Mouse (Mus musculus): ENCODE measurements around the gene Psmb3. TPM values are rescaled to one million over a fixed set of nuclear protein-coding genes. Genes with fewer than 3 reads are reported as not detected.
"Not testable (repeated sequence)": the region's sequence is repeated elsewhere in the genome, so short reads cannot be mapped to it uniquely, and the experiment has no call there.

Gene Psmb3
- polyA plus RNA-seq, 1 experiment from 2014 or later = 626 TPM

DNA sequence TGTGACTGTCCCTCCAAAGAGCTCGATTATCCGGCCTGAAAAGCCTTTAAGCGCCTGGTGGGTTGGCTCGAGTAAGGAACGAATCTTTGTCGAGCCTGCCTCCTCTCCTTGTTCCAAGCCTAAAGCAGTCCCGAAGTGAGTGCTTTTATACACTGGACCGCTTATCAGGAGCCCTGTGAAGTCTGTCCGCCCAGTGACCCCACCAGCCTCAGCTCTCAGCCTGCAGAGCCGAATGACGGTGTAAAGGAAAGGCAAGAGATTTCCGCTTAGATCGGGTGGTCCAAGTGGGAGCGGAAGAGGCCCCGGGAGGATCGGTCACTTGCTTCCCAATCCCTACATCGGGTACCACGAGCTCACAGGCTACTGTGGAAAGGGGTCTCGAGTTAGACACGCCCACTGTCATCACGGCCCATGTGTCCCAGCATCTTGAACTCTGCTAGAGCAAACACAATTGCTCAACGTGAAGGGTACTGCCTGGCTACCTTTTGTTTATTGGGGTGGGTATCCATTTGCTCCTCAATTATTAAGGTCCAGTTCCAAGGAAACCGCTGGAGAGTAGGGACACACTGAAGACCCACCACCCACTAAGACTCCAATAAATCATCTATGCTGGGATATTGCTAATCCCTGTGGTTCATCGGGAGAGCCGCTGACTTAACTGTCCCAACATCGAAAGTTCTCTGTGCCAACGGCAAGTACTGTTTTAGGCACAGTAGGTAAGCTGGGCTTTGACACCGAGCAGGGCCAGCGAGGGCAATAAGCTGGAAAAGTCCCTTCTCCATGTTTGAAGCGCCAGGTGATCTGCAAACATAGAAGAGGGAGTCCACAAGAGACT lies 2.2 kb upstream of the Psmb3 start:
- peak; percentile 71 for DNase-seq (ENCODE audit: low spot score)
- peaks cover 29% of the 10 kb centered on the region for H3K36me3 ChIP-seq
- WGBS = 18% methylated on average over 30 of the region's 30 CpGs
- H3K4me1 ChIP-seq = peaks cover 52% of the 10 kb centered on the region
- H3K27me3 ChIP-seq (ENCODE audit: low read depth, poor library complexity, severe bottlenecking) = no peaks in the 10 kb centered on the region
- H3K4me3 ChIP-seq = peak overlapping the region; percentile 89
- H3K27ac ChIP-seq = peak overlapping the region; percentile 99
- H3K9me3 ChIP-seq (replicated peaks) = no peaks in the 10 kb centered on the region

DNA sequence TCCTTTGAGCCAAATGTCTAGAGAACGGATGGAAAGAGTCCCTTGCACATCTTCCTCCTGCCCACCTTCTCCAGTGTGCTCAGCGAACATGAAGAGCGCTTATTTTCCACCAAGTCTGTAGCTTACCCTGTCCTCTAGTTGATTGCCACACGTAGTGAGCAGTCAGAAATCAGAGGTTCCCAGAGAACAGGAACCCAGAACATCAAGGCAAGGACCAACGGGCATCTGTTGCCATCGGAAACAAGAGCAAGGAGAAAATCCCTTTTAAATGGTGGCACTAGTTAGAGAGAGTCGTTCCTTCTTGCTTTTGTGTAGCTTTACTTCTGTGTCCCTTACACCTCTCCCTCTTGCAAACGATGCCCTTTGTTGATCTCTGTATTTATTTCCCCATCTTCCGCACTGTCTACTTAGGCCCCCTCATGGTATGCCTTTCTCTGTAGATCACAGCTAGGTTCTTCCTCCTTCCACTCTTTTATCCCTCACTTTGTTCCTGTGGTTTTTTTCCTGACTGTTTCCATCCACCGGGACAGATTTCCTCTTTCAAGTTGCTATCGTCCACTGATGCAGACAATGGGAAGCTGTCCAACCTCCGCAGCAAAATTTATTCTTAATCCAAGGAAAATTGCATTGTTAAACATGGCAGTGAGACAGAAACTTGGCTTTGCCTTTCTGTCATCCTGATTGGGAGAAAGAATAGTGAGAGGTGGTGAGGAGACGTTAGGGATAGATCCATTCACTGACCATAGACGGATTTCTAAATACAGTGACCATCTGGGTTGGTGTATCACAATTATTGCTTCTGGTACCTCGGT lies 1.4 kb upstream of the Psmb3 start:
- peaks cover 44% of the 10 kb centered on the region for H3K4me1 ChIP-seq
- 53% methylated on average over 15 of the region's 15 CpGs for WGBS
- H3K27ac ChIP-seq = peak overlapping the region; percentile 99; the same call in 1 of the 2 replicates
- peak overlapping the region; percentile 89 for H3K4me3 ChIP-seq
- DNase-seq (ENCODE audit: low spot score) = no peak
- H3K27me3 ChIP-seq (ENCODE audit: low read depth, poor library complexity, severe bottlenecking) = no peaks in the 10 kb centered on the region
- H3K9me3 ChIP-seq (replicated peaks) = no peaks in the 10 kb centered on the region
- peaks cover 32% of the 10 kb centered on the region for H3K36me3 ChIP-seq

DNA sequence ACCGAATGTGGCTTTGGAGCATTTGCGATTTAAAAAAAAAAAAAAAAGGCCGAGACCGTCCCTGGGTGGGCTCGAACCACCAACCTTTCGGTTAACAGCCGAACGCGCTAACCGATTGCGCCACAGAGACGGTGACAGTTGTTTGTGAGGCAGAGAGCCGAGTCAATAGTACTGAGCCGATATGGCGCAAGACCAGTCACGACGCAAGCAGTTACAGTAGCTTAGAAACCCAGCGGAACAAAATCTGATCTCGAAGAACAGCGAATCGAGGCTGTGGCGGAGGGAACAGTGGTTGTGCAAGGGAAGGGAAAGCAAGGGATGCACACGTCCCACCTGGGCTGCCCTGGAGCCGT lies 830 bp upstream of the Psmb3 start:
- Histone ChIP-seq H3K36me3 (peaks cover 33% of the 10 kb centered on the region), H3K4me3 (peak overlapping the region; percentile 89), H3K9me3 (replicated peaks) (no peaks in the 10 kb centered on the region), H3K27me3 (ENCODE audit: low read depth, poor library complexity, severe bottlenecking) (no peaks in the 10 kb centered on the region), H3K4me1 (peaks cover 38% of the 10 kb centered on the region), H3K27ac (peak overlapping the region; percentile 73)
- WGBS = under 1% methylated on average over 24 of the region's 24 CpGs
- DNase-seq (ENCODE audit: low spot score) = peak; percentile 93

DNA sequence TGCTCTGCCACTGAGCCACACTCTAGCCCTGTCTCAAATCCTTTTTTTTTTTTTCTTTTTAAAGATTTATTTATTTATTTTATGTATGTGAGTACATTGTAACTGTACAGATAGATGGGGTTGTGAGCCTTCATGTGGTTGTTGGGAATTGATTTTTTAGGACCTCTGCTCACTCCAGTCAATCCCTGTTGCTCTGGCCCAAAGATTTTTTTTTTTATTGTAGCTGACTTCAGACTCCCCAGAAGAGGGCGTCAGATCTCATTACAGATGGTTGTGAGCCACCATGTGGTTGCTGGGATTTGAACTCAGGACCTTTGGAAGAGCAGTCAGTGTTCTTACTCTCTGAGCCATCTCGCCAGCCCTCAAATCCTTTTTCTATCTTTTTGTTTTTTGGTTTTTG lies 6.9 kb downstream of the Psmb3 start:
- H3K36me3 ChIP-seq = peaks cover 96% of the 10 kb centered on the region
- H3K27ac ChIP-seq; DNase-seq (ENCODE audit: low spot score); H3K27me3 ChIP-seq (ENCODE audit: low read depth, poor library complexity, severe bottlenecking); H3K4me1 ChIP-seq; H3K9me3 ChIP-seq (replicated peaks); H3K4me3 ChIP-seq: not testable (repeated sequence)
- 87% methylated on average over 2 of the region's 2 CpGs for WGBS

DNA sequence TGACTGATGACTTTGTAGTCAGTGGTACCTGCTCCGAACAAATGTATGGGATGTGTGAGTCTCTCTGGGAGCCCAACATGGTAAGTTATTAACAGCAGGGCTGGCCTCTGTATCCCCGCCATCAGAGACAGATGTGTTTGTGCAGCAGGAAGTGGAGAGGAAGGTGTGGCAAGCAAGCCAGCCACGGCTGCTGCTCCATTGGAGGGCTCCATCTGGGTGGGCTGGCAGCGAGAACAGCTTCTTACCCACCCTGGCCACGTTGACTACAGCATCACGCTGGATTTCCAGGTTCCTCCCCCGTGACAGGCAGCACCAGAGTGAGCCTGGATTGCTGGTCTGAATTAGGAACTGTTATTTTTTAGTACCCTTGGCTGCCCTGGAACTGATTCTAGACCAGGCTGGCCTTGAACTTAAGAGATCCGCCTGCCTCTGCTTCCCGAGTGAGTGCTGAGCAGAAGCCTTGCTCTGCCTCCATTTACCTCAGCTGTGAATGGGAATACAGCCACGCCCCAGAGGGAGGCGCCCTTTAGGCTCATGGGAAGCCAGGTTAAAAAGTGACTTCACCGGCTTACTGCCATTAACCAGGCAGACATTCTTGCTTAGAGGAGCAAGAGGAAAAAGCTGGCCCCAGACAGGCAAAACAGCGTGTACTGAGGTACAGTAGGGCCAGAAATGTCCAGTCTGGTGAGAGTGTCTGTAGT lies 8.2 kb downstream of the Psmb3 start:
- H3K9me3 ChIP-seq (replicated peaks) = no peaks in the 10 kb centered on the region
- no peak overlapping the region for H3K4me3 ChIP-seq
- peak overlapping the region; percentile 6; the same call in 1 of the 2 replicates for H3K27ac ChIP-seq
- no peak for DNase-seq (ENCODE audit: low spot score)
- peaks cover 98% of the 10 kb centered on the region for H3K36me3 ChIP-seq
- H3K4me1 ChIP-seq = no peaks in the 10 kb centered on the region
- no peaks in the 10 kb centered on the region for H3K27me3 ChIP-seq (ENCODE audit: low read depth, poor library complexity, severe bottlenecking)
- 81% methylated on average over 13 of the region's 13 CpGs for WGBS

DNA sequence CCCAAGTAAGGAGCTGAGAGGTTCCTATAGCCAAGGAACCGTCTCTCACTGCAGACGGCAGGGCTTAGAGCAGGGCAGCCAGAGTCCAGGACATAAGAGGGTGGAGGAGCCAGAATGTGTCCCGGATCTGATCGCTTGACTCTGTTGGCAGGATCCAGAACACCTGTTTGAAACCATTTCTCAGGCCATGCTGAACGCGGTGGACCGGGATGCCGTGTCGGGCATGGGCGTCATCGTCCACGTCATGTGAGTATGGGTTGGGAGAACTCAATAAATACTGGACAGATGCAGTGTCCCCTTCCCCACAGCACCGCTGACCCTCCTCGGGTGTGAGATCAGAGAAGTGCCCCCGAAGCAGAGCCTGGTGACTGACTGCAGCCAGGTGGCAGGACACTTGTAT lies 9.1 kb downstream of the Psmb3 start:
- H3K36me3 ChIP-seq = peaks cover 96% of the 10 kb centered on the region
- no peaks in the 10 kb centered on the region for H3K4me1 ChIP-seq
- H3K4me3 ChIP-seq = no peak overlapping the region
- H3K27me3 ChIP-seq (ENCODE audit: low read depth, poor library complexity, severe bottlenecking) = no peaks in the 10 kb centered on the region
- DNase-seq (ENCODE audit: low spot score) = no peak
- WGBS = 92% methylated on average over 15 of the region's 15 CpGs
- no peak overlapping the region for H3K27ac ChIP-seq
- H3K9me3 ChIP-seq (replicated peaks) = no peaks in the 10 kb centered on the region

DNA sequence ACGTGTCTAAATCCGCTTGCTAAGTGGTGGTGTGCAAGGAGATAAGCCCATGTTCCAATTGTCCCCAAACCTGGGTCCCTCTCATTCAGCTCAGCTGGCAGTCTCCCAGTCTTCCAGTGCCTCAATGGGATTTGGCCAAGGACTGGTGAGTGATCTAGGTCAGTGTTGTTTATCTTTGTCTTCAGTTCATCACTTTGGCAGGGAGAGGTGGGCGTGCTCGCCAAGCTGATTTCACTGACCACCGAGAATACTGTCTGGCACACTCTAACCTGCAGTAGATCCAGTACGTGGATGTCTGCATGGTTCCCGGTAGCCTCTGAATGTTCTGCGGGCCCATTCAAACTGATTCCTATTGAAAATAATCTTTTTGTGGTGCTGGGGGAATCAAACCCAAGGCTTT lies 10.7 kb downstream of the Psmb3 start:
- Histone ChIP-seq H3K27ac (no peak overlapping the region), H3K36me3 (peaks cover 96% of the 10 kb centered on the region)
- WGBS = 92% methylated on average over 8 of the region's 8 CpGs

DNA sequence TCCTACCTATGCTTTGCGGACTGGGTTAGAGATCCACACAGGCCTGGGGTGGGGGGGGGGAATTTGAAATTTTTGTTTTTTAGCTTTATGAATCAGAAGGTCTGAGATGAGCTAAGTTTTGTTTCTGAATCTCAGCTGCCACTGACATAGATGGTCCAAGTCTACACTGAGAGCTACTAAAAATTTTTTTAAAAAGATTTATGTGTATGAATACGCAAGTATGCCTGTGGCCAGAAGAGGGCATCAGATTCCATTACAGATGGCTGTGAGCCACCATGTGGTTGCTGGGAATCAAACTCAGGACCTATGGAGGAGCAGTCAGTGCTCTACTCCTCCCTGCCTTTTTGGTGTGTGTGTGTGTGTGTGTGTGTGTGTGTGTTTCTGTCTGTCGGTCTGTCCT lies 11.2 kb downstream of the Psmb3 start:
- H3K4me1 ChIP-seq = no peaks in the 10 kb centered on the region
- DNase-seq (ENCODE audit: low spot score) = no peak
- H3K9me3 ChIP-seq (replicated peaks) = no peaks in the 10 kb centered on the region
- peaks cover 96% of the 10 kb centered on the region for H3K36me3 ChIP-seq
- WGBS = 96% methylated on average over 3 of the region's 3 CpGs
- no peaks in the 10 kb centered on the region for H3K27me3 ChIP-seq (ENCODE audit: low read depth, poor library complexity, severe bottlenecking)
- H3K27ac ChIP-seq = no peak overlapping the region
- H3K4me3 ChIP-seq = no peak overlapping the region

More for the DNA sequence above, 10.7 kb downstream of the Psmb3 start:
- Histone ChIP-seq H3K9me3 (replicated peaks) (no peaks in the 10 kb centered on the region), H3K4me1 (no peaks in the 10 kb centered on the region), H3K27me3 (ENCODE audit: low read depth, poor library complexity, severe bottlenecking) (no peaks in the 10 kb centered on the region), H3K4me3 (no peak overlapping the region)
- DNase-seq (ENCODE audit: low spot score) = no peak

DNA sequence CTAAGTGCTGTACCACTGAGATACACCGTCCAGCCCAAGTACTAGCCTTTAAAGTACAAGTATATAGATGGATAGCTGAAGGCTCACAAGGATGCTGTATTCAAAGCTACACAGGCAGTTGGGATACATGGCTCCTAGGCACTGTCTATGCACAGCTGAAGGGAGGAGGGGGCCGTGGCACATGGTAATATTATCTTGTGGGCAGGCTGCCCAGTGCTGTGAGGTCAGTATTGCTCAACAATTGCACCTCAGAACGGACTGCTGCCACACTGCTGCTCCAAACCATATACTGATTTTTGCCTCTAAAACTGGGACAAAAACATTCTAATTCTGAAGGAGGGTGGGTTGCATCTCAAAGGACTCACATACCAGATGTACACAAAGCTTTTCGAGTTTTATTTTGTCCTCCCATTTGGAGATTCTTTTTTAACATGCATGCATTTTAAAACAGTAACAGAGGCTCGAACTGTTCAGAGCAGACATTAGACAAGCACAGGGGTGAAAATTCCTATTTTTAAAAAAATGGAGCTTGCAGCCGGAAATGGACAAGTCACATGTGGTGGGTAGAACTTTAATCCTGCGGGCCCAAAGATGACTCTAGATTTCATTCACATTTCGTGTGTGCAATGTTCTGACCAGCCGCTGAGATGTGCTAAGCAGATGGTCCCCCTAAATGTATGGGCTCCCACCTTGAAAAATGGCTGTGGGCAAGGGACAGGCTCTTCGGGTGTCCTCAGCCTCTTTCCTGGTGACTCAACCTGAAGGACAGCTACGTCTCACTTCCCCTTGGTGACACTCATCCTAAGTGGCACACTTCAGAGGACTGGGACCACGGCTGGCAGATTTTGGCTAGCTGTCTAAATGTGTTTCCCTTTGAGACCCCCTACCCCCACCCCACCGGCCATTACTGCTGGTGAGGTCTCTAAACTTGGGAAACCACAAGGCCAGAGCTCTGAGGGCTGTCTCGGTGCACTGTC lies 11.9 kb downstream of the Psmb3 start:
- Histone ChIP-seq H3K9me3 (replicated peaks) (no peaks in the 10 kb centered on the region), H3K4me3 (no peak overlapping the region), H3K27me3 (ENCODE audit: low read depth, poor library complexity, severe bottlenecking) (no peaks in the 10 kb centered on the region), H3K4me1 (no peaks in the 10 kb centered on the region), H3K27ac (no peak overlapping the region), H3K36me3 (peaks cover 98% of the 10 kb centered on the region)
- DNase-seq (ENCODE audit: low spot score) = no peak
- WGBS = 94% methylated on average over 14 of the region's 14 CpGs

DNA sequence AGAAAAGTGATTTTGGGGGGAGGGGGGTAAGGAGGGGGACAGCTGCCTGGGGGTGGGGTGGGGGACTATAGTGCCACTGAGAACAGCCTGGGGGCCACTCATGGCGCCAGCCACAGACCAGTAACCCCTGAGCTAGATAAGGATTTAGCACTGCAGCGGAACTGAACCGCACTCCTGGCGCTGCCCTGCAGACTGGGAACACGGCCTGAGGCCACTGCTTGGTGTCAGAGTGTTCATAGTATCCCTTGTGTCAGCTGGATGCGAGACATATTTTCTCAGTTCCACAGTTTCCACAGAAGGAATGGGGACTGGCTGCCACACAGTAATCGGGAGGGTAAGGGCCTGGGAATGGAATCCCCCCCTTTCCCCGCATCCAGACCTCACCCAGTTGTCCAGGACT lies 12.8 kb downstream of the Psmb3 start:
- no peak for DNase-seq (ENCODE audit: low spot score)
- Histone ChIP-seq H3K36me3 (peaks cover 98% of the 10 kb centered on the region), H3K27ac (no peak overlapping the region), H3K9me3 (replicated peaks) (no peaks in the 10 kb centered on the region), H3K4me1 (no peaks in the 10 kb centered on the region), H3K27me3 (ENCODE audit: low read depth, poor library complexity, severe bottlenecking) (no peaks in the 10 kb centered on the region), H3K4me3 (no peak overlapping the region)
- WGBS = 91% methylated on average over 8 of the region's 8 CpGs

DNA sequence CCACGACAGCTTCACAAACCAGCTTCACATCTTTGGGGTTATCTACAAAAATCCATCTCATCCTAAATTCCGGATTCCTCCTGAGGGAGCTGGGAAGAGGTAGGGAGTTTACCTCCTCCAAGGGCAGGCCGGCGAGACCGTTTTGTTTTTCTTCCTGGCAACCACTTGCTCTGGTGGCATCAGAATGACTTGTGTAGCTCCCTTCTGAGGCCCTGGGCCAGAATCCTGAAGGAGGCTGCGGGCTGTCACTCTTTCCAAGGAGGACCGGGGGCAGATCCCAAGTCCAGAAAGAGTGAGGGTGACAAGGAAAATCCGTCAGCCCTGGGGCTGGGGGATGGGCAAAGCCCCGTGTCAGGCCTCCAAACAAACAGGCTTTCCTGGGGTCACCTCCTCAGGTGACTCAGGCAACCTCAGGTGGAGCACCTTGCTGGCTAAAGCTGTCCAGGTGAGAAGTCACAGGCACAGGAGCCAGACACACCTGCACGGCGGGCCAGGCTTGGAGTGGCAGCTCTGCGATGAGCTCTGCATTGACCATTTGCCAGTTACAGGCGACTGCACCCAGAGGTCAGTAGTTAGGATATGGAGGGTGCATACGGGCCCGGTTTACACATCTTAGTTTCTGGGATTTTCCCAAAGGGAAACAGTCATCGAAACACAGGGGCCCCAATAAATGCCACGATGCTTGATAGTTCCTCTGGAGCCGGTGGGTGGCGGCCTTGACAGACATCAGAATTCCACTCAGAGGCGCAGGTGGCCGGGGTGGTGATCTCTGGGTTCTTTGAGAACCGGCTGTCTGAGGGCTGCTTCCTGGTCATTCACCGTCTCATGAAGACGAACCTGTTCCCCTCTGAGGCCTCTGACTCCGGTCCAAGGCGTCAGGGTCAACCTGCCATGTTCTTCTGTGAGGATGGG lies 14.4 kb downstream of the Psmb3 start:
- H3K27me3 ChIP-seq (ENCODE audit: low read depth, poor library complexity, severe bottlenecking) = no peaks in the 10 kb centered on the region
- peaks cover 5% of the 10 kb centered on the region for H3K9me3 ChIP-seq (replicated peaks)
- WGBS = 88% methylated on average over 26 of the region's 26 CpGs
- no peak overlapping the region for H3K27ac ChIP-seq
- no peaks in the 10 kb centered on the region for H3K4me1 ChIP-seq
- H3K4me3 ChIP-seq = no peak overlapping the region
- H3K36me3 ChIP-seq = peaks cover 98% of the 10 kb centered on the region
- no peak for DNase-seq (ENCODE audit: low spot score)
